Mouse (Mus musculus): ENCODE data around the gene Vmn1r185.
"Not testable (repeated sequence)": the region's sequence is repeated elsewhere in the genome, so short reads cannot be mapped to it uniquely, and the experiment has no call there.

The Vmn1r185 gene

DNA sequence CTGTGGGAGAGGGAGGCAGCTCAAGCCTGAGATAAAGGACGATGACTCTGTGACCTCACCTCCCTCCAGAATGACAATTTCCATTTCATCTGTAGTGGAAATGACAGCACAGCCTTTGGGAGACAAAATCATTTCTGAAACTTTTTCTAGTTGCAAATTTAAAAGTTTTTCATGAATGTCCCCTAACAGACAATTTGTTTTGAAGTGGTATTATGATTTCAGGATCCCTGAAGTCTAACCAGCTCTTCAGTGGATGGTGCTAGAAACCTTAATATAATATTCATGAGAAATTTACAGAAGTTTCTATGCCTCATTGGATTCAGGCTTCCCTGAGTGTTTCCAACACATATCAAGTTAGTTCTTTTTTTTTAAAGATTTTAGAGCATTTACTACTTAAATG, at the start of gene Vmn1r185:
Gene Vmn1r185, minus strand, starts transcription at position 101 of the 400 bp plus-strand sequence.
- DNase-seq: not testable (repeated sequence)

DNA sequence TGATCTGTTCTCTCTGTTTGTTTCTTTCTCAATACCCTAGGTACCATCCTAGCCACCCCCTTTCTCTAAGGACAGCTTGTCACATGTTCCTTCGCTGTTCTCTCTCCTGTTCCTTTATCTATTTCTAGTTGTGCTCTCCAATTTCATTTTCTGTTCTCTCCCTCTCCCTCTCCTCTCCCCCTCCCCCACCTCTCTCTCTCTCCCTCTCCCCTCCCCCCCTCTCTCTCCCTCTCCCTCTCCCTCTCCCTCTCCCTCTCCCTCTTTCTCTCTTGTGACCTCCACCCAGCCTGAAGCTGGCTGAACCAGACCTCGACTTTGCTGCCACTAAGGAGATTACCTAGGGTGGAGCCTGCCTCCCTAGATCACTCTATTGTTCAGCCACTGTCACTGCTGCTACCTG, 49.2 kb upstream of the Vmn1r185 start:
- not testable (repeated sequence) for DNase-seq

DNA sequence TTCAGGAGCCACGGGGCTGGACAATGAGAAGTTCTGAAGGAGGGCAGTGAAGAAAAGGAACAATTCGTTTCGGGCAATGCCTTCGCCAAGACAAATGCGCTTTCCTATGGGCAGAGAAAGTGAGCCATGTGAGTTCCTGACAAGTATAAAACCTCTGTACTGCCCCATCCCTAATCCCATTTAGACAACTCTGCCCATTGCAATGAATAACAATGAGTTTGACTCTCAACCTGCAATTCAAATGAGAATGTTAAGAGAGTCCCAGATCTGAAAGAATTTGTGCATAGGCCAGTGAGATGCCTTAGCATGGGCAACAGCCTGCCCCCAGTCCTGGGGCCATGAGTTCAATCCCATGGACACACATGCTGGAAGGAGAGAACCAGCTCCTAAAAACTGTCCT, 47.7 kb upstream of the Vmn1r185 start:
- no peak for DNase-seq

DNA sequence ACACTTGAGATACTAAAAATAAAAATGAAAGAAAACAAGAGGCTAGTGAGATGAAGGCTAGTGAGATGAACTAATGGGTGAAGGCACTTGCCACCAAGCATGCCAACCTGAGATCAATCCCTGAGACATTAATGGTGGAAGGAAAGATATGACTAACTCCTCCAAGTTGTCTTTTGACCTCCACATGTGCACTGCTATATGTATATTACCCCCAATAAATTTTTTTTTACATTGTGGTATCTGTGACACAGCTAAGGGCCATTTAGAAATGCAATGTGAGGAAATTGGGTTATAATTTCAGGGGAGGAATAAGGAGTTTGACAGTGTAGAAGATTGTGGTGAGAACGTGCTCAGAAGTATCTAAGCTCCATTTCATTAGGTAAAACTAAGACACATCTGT, 28.5 kb downstream of the Vmn1r185 start:
- no peak for DNase-seq

DNA sequence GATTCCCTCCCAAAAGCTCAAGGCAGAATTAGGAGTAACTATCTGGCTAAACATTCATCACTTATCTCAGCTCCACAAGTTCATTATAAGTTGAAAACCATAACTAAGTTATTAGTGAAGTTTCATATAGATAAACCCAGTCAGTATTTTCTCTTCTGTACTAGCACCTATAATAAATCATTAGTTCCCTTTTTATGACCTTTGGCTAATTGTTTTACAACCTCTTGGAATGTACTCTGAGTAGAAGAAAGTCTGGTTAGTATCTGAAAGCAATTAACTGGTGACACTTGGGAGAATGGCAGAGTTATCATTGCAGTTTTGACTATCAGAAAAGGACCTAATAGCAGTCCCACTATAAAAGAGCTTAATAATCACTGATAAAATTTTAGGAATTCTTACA, 29.2 kb downstream of the Vmn1r185 start:
- DNase-seq: no peak
